23 mouse cellular contexts compared by ENCODE assay signal in the genomic region with DNA sequence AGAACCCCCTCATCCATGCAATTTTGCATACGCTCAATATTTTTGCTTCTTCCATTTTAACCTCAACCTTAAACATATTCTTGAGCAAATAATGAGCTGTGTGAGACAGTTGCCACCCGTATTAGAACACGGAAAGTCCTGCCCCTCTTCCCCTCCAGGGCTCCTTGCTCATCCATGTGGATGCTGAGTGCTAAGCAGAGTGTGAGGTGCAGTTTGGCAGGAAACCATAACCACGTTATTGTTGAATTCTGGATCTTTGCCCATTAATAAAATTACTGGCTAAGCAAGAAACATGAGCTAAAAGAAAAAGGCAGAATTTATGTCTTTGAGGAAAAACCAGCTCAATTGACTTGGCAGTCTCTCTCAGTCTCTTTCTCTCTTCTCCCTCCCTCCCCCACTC.
A peak's percentile ranks its signal among the peaks of the same experiment; 100 is the strongest.
DNase-seq lines count a peak whose midpoint lies in the region; ATAC-seq lines count a peak whose summit lies in the region.
"Had no signal": no experiment of that assay in that cellular context is flagged by ENCODE, and none has a peak within 500 bp of the region (broad histone marks: within the 10 kb centered on the region; RNA-seq: fewer than 3 reads in every experiment).

No protein-coding gene starts in this region.

- H3K27ac ChIP-seq in forebrain, embryonic 15.5 days (replicated peaks) = no peak overlapping the region
- H3K27ac ChIP-seq in forebrain, embryonic 10.5 days = no peak overlapping the region
- peak overlapping the region; percentile 63; the same call in 1 of the 2 replicates for H3K27ac ChIP-seq in lung, embryonic 15.5 days
- H3K27ac ChIP-seq: embryonic facial prominence, embryonic 15.5 days; liver, embryonic 15.5 days; stomach, embryonic 15.5 days had no signal

- H3K27me3 ChIP-seq in forebrain, embryonic 15.5 days = no peaks in the 10 kb centered on the region
- H3K27me3 ChIP-seq in forebrain, embryonic 10.5 days (ENCODE audit: poor library complexity, severe bottlenecking) = no peaks in the 10 kb centered on the region
- no peaks in the 10 kb centered on the region for H3K27me3 ChIP-seq in lung, embryonic 15.5 days
- H3K27me3 ChIP-seq: embryonic facial prominence, embryonic 15.5 days; liver, embryonic 15.5 days; stomach, embryonic 15.5 days had no signal

- no peak overlapping the region for H3K4me3 ChIP-seq in forebrain, embryonic 15.5 days
- no peak overlapping the region for H3K4me3 ChIP-seq in forebrain, embryonic 10.5 days
- no peak overlapping the region for H3K4me3 ChIP-seq in lung, embryonic 15.5 days
- H3K4me3 ChIP-seq: embryonic facial prominence, embryonic 15.5 days; liver, embryonic 15.5 days; stomach, embryonic 15.5 days had no signal

- H3K9me3 ChIP-seq in forebrain, embryonic 15.5 days = no peaks in the 10 kb centered on the region
- H3K9me3 ChIP-seq in forebrain, embryonic 10.5 days = no peaks in the 10 kb centered on the region
- no peaks in the 10 kb centered on the region for H3K9me3 ChIP-seq in lung, embryonic 15.5 days
- H3K9me3 ChIP-seq: embryonic facial prominence, embryonic 15.5 days; liver, embryonic 15.5 days; stomach, embryonic 15.5 days had no signal

- DNase-seq in forebrain, embryonic 10.5 days (ENCODE audit: extremely low spot score, low spot score) = no peak
- DNase-seq in lung, adult 18-20 months = no peak
- DNase-seq in retina, postnatal 1 day = peak; percentile 35
- DNase-seq in retina, embryonic 14.5 days (ENCODE audit: low spot score) = no peak
- DNase-seq in left cerebral cortex, adult 18-20 months (ENCODE audit: low spot score in 2 of 2) = no peak
- DNase-seq: adrenal gland, adult 2 months; cerebellum, adult 2 months; cerebellum, postnatal 36 days; embryo, embryonic 11 days; gastrocnemius, postnatal 10 days; kidney, postnatal 25 days; layer of hippocampus, postnatal 36 days; liver; thymus, postnatal 25 days had no signal

- H3K4me2 ChIP-seq in forebrain, embryonic 15.5 days (replicated peaks) = no peak overlapping the region
- no peak overlapping the region for H3K4me2 ChIP-seq in lung, embryonic 15.5 days
- H3K4me2 ChIP-seq: embryonic facial prominence, embryonic 15.5 days; heart, embryonic 11.5 days; liver, embryonic 15.5 days; midbrain, embryonic 11.5 days; stomach, embryonic 15.5 days had no signal

- no peak overlapping the region for H3K9ac ChIP-seq in forebrain, embryonic 15.5 days (replicated peaks)
- H3K9ac ChIP-seq in lung, embryonic 15.5 days = no peak overlapping the region
- H3K9ac ChIP-seq: embryonic facial prominence, embryonic 15.5 days; liver, embryonic 15.5 days; stomach, embryonic 15.5 days had no signal

- no peaks in the 10 kb centered on the region for H3K36me3 ChIP-seq in forebrain, embryonic 15.5 days
- no peaks in the 10 kb centered on the region for H3K36me3 ChIP-seq in forebrain, embryonic 10.5 days (replicated peaks)
- no peaks in the 10 kb centered on the region for H3K36me3 ChIP-seq in lung, embryonic 15.5 days
- H3K36me3 ChIP-seq: embryonic facial prominence, embryonic 15.5 days; liver, embryonic 15.5 days; stomach, embryonic 15.5 days had no signal

- WGBS in forebrain, embryonic 15.5 days = 45% methylated on average over 4 of the region's 4 CpGs
- 86% methylated on average over 4 of the region's 4 CpGs for whole genome bisulfite sequencing in forebrain, embryonic 10.5 days
- 43% methylated on average over 4 of the region's 4 CpGs for WGBS in lung, embryonic 15.5 days

- peak; percentile 45; the same call in 1 of the 2 replicates for ATAC-seq in forebrain, embryonic 15.5 days (replicated peaks)
- ATAC-seq in lung, embryonic 15.5 days (ENCODE audit: borderline replicate concordance, extremely low read depth, low FRiP score, low TSS enrichment) = peak; percentile 94
- ATAC-seq: hindbrain, embryonic 16.5 days; intestine, embryonic 16.5 days had no signal

- H3K4me1 ChIP-seq in forebrain, embryonic 15.5 days = peaks cover 5% of the 10 kb centered on the region; the same call in 1 of the 2 replicates
- H3K4me1 ChIP-seq in forebrain, embryonic 10.5 days = peaks cover 8% of the 10 kb centered on the region
- H3K4me1 ChIP-seq in lung, embryonic 15.5 days = peaks cover 7% of the 10 kb centered on the region; the same call in 1 of the 2 replicates
- H3K4me1 ChIP-seq: liver, embryonic 15.5 days; stomach, embryonic 15.5 days had no signal
